Mouse (Mus musculus): Measurements from ENCODE around the gene Irf1. TPM values are rescaled to one million over a fixed set of nuclear protein-coding genes. Genes with fewer than 3 reads are reported as not detected.

The Irf1 gene
- polyA plus RNA-seq, 1 experiment from 2014 or later = 3.9 TPM

DNA sequence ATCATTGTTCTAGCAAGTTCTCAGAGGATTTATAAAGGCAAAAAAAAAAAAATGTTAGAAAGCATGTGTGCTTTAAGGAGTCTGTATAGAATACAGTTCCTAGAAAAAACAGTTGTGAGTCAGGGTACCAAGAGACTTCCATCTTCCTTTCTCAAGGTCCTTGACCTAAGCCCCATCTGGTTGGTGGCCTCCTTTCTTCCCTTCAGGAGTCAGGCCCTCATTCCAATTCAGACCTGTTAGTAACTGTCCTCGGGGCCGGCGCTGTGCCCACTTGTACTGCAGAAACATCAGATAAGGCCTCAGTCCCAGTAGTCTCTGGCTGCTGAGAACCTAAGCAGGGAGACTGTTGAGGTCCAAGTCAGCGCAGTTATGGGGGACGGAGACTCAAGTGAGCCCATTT is 3.3 kb downstream of the Irf1 start, which contains the start of gene Gm17334:
TSS of gene Gm17334 (minus strand) at position 101 of the 400 bp plus-strand sequence.
- H3K36me3 ChIP-seq = no peaks in the 10 kb centered on the region
- H3K9ac ChIP-seq (replicated peaks) = no peak within 1 kb of the TSS
- WGBS = 94% methylated on average over 5 of the region's 5 CpGs
- peaks cover 20% of the 10 kb centered on the region; the same call in 1 of the 2 replicates for H3K27me3 ChIP-seq (replicated peaks)
- H3K27ac ChIP-seq (replicated peaks) = no peak within 1 kb of the TSS
- H3K4me2 ChIP-seq = no peak within 1 kb of the TSS
- no peaks in the 10 kb centered on the region for H3K9me3 ChIP-seq (replicated peaks)
- H3K4me3 ChIP-seq (replicated peaks) = no peak within 1 kb of the TSS
- no peak for ATAC-seq (ENCODE audit: low FRiP score)
- peaks cover 12% of the 10 kb centered on the region; the same call in 1 of the 2 replicates for H3K4me1 ChIP-seq

DNA sequence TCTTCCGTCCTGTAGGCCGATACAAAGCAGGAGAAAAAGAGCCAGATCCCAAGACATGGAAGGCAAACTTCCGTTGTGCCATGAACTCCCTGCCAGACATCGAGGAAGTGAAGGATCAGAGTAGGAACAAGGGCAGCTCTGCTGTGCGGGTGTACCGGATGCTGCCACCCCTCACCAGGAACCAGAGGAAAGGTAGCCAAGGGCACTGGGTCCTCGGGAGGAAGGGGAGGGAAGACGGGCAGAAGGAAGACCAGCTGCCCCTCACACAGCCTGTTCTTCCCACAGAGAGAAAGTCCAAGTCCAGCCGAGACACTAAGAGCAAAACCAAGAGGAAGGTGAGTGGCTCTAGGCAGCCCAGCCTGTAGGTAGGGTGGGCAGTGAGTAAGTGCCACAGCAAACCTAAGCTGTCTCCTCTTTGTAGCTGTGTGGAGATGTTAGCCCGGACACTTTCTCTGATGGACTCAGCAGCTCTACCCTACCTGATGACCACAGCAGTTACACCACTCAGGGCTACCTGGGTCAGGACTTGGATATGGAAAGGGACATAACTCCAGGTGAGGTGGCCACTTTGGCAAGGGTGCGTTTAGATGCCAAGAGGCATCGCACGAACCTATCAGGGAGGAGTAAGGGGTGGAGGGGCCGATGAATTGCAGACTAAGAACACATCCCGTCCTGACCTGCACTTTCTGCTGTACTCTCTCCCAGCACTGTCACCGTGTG is 4.0 kb downstream of the Irf1 start:
- 90% methylated on average over 16 of the region's 16 CpGs for WGBS
- no peak for ATAC-seq (ENCODE audit: low FRiP score)

DNA sequence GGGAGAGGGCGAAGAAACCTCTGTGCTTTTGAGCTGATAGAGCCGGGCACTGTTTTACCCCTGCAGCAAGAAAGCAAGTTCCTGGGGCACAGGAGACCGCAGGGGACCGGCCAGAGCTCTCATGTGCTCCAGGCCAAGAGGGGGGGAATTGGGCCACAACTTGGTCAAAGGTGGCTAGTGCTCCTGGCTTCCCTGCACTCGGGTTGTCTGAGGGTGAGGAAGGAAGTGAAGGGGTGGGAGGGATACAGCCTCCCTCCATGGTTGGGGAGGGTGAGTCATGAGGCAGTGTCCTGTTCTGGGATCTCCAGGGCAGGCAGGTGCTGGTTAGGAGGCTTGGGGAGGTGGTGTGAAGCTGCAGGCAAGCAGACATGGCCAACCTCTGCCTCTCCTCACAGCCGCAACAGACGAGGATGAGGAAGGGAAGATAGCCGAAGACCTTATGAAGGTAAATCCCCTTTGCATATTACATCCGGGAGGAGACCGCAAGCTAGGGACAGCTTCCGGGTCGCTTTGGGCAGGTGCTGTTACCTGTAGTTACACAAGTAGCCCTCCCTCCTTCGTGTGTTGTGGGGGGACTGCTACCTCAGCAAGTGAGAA is 4.9 kb downstream of the Irf1 start:
- Histone ChIP-seq H3K4me1 (peaks cover 7% of the 10 kb centered on the region; the same call in 1 of the 2 replicates), H3K4me2 (no peak overlapping the region), H3K36me3 (no peaks in the 10 kb centered on the region), H3K9me3 (replicated peaks) (no peaks in the 10 kb centered on the region), H3K27me3 (replicated peaks) (0 out of 2 replicates have a peak, but pooled peaks cover 9% of the 10 kb centered on the region), H3K27ac (replicated peaks) (no peak overlapping the region), H3K9ac (replicated peaks) (no peak overlapping the region), H3K4me3 (replicated peaks) (no peak overlapping the region)
- 90% methylated on average over 13 of the region's 13 CpGs for WGBS
- no peak for ATAC-seq (ENCODE audit: low FRiP score)

More for the DNA sequence above, 4.0 kb downstream of the Irf1 start:
- Histone ChIP-seq H3K4me1 (peaks cover 12% of the 10 kb centered on the region; the same call in 1 of the 2 replicates), H3K4me2 (no peak overlapping the region), H3K9me3 (replicated peaks) (no peaks in the 10 kb centered on the region), H3K9ac (replicated peaks) (no peak overlapping the region), H3K27me3 (replicated peaks) (0 out of 2 replicates have a peak, but pooled peaks cover 15% of the 10 kb centered on the region), H3K4me3 (replicated peaks) (no peak overlapping the region), H3K27ac (replicated peaks) (no peak overlapping the region), H3K36me3 (no peaks in the 10 kb centered on the region)

DNA sequence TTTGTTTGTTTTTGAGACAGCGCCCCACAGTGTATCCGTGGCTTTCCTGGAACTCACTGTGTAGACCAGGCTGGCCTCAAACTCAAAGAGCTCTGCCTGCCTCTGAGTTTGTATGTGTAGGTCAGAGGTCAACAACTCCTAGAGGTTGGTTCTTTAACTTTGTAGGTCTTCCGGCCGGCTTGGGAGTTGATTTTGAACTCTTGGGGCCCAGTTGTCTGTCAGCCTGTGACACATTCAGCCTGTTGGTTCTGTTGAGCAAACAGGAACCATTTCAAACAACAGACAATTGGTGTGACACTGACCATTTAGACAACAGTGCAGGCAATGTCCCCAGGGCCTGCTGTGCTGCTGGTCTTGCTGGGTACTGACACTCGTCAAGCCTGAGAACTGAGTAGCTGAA is 7.9 kb downstream of the Irf1 start:
- Histone ChIP-seq H3K27ac (replicated peaks) (no peak overlapping the region), H3K4me1 (no peaks in the 10 kb centered on the region), H3K4me3 (replicated peaks) (no peak overlapping the region), H3K9ac (replicated peaks) (no peak overlapping the region), H3K27me3 (replicated peaks) (no peaks in the 10 kb centered on the region), H3K9me3 (replicated peaks) (no peaks in the 10 kb centered on the region), H3K36me3 (no peaks in the 10 kb centered on the region), H3K4me2 (no peak overlapping the region)
- no peak for ATAC-seq (ENCODE audit: low FRiP score)
- 82% methylated on average over 5 of the region's 5 CpGs for WGBS

DNA sequence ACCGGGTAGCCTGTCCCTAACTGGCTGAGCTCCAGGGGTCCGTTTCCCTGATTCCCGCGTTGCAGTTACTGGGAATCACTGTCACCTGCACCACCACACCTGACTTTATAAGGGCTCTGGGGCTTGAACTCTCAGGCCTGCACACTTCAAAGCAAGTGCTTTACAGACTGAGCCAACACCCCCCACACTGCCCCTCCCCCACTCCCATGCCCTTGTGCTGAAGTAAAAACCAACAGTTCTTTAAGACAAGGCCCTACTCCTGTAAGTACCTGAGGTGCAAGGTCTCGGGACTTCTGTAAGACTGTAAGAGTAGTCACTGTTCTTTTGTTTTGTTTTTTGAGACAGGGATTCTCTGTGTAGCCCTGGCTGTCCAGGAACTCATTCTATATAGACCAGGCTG is 8.6 kb downstream of the Irf1 start:
- Histone ChIP-seq H3K4me2 (no peak overlapping the region), H3K36me3 (no peaks in the 10 kb centered on the region), H3K9ac (replicated peaks) (no peak overlapping the region), H3K9me3 (replicated peaks) (no peaks in the 10 kb centered on the region), H3K4me1 (no peaks in the 10 kb centered on the region), H3K27me3 (replicated peaks) (no peaks in the 10 kb centered on the region), H3K4me3 (replicated peaks) (no peak overlapping the region), H3K27ac (replicated peaks) (no peak overlapping the region)
- WGBS = 76% methylated on average over 5 of the region's 5 CpGs
- no peak for ATAC-seq (ENCODE audit: low FRiP score)

DNA sequence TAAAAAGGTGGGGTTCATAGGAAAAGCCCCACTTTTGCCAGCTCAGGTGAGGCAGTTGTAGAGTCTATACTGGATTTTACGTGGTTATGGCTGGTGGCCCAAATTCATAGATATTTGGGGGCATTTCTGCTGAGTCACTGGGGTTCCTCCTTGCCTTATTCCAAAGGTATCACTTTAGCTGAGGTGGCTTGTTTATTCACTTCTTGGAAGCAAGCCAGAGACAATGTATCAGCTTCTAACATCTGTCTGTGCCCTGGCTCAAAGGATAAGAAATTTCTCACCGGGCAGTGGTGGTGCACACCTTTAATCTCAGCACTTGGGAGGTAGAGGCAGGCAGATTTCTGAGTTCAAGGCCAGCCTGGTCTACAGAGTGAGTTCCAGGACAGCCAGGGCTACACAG is 10.0 kb downstream of the Irf1 start:
- 90% methylated on average over 2 of the region's 2 CpGs for WGBS
- H3K4me1 ChIP-seq = no peaks in the 10 kb centered on the region
- ATAC-seq (ENCODE audit: low FRiP score) = no peak

DNA sequence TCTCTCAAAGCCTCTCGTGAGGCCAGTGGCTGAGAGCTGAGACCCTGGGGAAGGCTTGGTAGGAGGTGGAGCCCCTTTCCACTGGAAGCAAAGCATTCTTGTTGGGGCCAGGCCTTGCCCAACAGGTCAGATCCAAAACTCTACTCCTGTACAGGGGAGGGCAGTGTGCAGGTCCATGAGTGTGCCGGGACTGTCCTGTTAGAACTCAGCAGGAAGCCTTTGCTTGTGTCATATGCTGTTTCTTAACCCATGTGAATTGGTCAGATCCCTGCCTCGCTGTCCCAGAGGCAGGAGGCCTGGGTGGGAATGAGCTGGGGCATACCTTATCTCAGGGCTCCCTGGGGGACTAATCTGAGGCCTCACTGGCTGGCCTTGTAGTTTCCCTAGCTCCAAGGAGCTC is 10.4 kb downstream of the Irf1 start:
- H3K27me3 ChIP-seq (replicated peaks) = no peaks in the 10 kb centered on the region
- no peak overlapping the region for H3K4me3 ChIP-seq (replicated peaks)
- no peak for ATAC-seq (ENCODE audit: low FRiP score)
- H3K9me3 ChIP-seq (replicated peaks) = no peaks in the 10 kb centered on the region
- H3K9ac ChIP-seq (replicated peaks) = no peak overlapping the region
- 75% methylated on average over 3 of the region's 3 CpGs for WGBS
- H3K4me2 ChIP-seq = no peak overlapping the region
- no peaks in the 10 kb centered on the region for H3K36me3 ChIP-seq
- H3K4me1 ChIP-seq = no peaks in the 10 kb centered on the region
- no peak overlapping the region for H3K27ac ChIP-seq (replicated peaks)

More for the DNA sequence above, 10.0 kb downstream of the Irf1 start:
- no peak overlapping the region for H3K4me2 ChIP-seq
- no peaks in the 10 kb centered on the region for H3K9me3 ChIP-seq (replicated peaks)
- no peaks in the 10 kb centered on the region for H3K36me3 ChIP-seq
- H3K9ac ChIP-seq (replicated peaks) = no peak overlapping the region
- H3K27ac ChIP-seq (replicated peaks) = no peak overlapping the region
- no peaks in the 10 kb centered on the region for H3K27me3 ChIP-seq (replicated peaks)
- no peak overlapping the region for H3K4me3 ChIP-seq (replicated peaks)

DNA sequence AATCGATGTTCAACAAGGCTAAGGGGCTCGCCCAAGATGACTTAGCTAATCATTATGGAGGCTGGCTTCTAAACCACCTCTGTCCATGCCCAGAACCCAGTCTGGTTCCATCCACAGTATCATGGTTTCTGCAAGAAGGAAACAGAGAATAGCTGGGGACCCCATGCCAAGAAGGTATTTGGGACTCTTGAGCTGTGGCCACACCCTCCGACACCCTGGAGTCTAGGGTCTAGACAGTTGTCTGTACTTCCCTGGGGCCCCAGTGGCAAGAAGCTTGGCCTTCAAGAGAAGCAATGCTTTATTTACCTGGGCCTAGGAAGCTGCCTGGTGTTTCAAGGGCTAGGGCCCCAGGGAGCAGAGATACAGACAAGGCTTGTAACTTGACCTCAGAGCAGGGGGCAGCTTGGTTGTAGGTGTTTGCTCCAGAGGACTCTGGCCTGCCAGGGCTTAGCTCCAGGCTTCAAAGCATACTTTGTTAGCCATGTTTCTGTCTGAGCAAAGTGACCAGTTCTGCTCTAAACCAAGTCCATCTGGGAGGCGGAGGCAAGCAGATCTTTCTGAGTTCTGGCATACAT is 11.5 kb downstream of the Irf1 start:
- H3K27ac ChIP-seq (replicated peaks) = no peak overlapping the region
- H3K4me2 ChIP-seq = no peak overlapping the region
- no peaks in the 10 kb centered on the region for H3K9me3 ChIP-seq (replicated peaks)
- no peaks in the 10 kb centered on the region for H3K36me3 ChIP-seq
- no peaks in the 10 kb centered on the region for H3K4me1 ChIP-seq
- H3K9ac ChIP-seq (replicated peaks) = no peak overlapping the region
- H3K27me3 ChIP-seq (replicated peaks) = no peaks in the 10 kb centered on the region
- ATAC-seq (ENCODE audit: low FRiP score) = no peak
- WGBS = 91% methylated on average over 4 of the region's 4 CpGs
- no peak overlapping the region for H3K4me3 ChIP-seq (replicated peaks)

DNA sequence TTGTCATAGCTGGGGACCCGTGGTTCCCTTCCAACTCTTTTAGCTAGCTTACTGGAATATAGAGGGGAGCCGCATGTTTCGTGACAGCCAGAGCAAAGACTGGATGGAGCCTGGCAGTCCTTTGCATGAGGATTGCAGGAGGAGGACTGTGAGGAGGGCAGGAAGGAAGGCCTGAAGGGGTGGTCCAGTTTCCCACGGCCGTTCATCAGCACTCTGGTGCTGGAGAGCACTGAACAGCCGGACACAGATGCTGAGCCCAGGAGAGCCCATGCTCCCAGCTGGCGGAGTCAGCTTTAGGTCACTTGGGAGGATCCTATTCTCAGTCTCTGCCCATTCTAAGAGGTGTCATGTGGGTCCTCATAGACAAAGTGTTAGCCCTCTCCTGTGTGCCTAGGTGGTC is 12.2 kb downstream of the Irf1 start:
- no peak for ATAC-seq (ENCODE audit: low FRiP score)
- Histone ChIP-seq H3K4me1 (no peaks in the 10 kb centered on the region), H3K27me3 (replicated peaks) (no peaks in the 10 kb centered on the region), H3K27ac (replicated peaks) (no peak overlapping the region), H3K36me3 (no peaks in the 10 kb centered on the region), H3K4me3 (replicated peaks) (no peak overlapping the region), H3K9ac (replicated peaks) (no peak overlapping the region), H3K9me3 (replicated peaks) (no peaks in the 10 kb centered on the region), H3K4me2 (no peak overlapping the region)
- 91% methylated on average over 7 of the region's 7 CpGs for WGBS

DNA sequence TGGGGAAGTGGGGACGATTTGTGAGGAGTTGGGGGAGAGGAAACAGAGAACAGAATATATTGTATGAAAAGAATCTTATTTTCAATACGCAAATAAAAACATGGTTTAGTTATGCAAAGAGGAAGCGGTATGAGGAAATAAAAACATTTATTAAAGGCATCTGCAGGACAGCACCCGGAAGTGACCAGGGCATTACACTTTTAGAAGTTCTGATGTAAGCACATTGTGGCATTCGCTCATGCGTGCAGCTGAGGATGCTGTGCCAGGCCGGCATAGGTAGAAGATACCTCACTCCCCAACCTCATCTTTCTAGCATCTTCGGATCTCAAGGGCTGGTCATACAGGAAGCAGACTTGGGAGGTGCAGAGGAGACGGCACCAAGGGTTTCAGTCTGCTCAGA is 13.5 kb downstream of the Irf1 start:
- no peak overlapping the region for H3K4me2 ChIP-seq
- 93% methylated on average over 9 of the region's 9 CpGs for WGBS
- H3K4me3 ChIP-seq (replicated peaks) = no peak overlapping the region
- H3K9me3 ChIP-seq (replicated peaks) = no peaks in the 10 kb centered on the region
- no peaks in the 10 kb centered on the region for H3K36me3 ChIP-seq
- H3K27ac ChIP-seq (replicated peaks) = no peak overlapping the region
- no peak for ATAC-seq (ENCODE audit: low FRiP score)
- no peak overlapping the region for H3K9ac ChIP-seq (replicated peaks)
- H3K4me1 ChIP-seq = no peaks in the 10 kb centered on the region
- H3K27me3 ChIP-seq (replicated peaks) = no peaks in the 10 kb centered on the region

DNA sequence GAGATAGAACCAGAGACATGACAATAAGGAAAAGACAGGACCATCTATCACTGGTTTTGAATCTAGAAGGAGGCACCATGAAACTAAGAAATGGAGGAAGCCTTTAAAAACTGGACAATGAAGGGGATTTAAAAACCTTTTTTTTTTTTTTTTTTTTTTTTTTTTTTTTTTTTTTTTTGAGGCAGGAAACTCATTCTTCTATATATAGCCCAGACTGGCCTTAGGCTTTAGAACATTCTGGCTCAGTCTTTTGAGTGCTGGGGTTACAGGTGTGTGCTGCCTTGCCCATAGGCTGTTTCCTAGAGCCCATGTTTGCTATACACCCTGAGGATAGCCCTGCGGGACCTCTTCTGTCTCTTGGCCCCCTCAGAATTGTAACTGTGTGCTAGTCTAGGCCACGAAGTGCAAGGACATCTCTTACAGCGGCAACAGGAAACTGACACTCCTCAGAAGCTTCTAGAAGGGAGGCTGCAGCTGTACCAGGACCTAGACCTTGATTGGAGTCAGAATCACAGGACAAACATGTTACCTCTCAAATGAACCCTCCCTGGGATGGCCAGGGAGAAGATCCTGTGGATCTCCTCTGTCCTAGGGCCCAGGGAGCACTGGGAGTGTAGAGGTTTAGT is 15.6 kb downstream of the Irf1 start:
- no peaks in the 10 kb centered on the region for H3K27me3 ChIP-seq (replicated peaks)
- no peak overlapping the region for H3K4me2 ChIP-seq
- WGBS = 82% methylated on average over 3 of the region's 3 CpGs
- no peak overlapping the region for H3K27ac ChIP-seq (replicated peaks)
- no peak overlapping the region for H3K9ac ChIP-seq (replicated peaks)
- H3K4me1 ChIP-seq = no peaks in the 10 kb centered on the region
- H3K36me3 ChIP-seq = no peaks in the 10 kb centered on the region
- no peak overlapping the region for H3K4me3 ChIP-seq (replicated peaks)
- ATAC-seq (ENCODE audit: low FRiP score) = no peak
- H3K9me3 ChIP-seq (replicated peaks) = no peaks in the 10 kb centered on the region

All from neural tube, embryonic 15.5 days (tissue).